In genomic region chr7:29071169-29071891, GRCm38 (mm10) we compare ENCODE assay signal across 9 mouse cellular contexts. TPM values are rescaled to one million over a fixed set of nuclear protein-coding genes. Genes with fewer than 3 reads are reported as not detected.
A peak's percentile ranks its signal among the peaks of the same experiment; 100 is the strongest.
DNase-seq lines count a peak whose midpoint lies in the region; ATAC-seq and TF ChIP-seq lines count a peak whose summit lies in the region.
"Had no signal": no experiment of that assay in that cellular context is flagged by ENCODE, and none has a peak within 500 bp of the region (broad histone marks: within the 10 kb centered on the region; RNA-seq: fewer than 3 reads in every experiment).

No protein-coding gene starts in this region.

- no peak overlapping the region for H3K9ac ChIP-seq in kidney, embryonic 14.5 days (ENCODE audit: low read depth, low read length)
- H3K9ac ChIP-seq in embryonic facial prominence, embryonic 11.5 days (replicated peaks; ENCODE audit: low read length) = 0 out of 2 replicates have a peak overlapping the region, but pooled peaks have one; percentile 22
- peak overlapping the region; percentile 41; the same call in 1 of the 2 replicates for H3K9ac ChIP-seq in hindbrain, postnatal 0 days (replicated peaks; ENCODE audit: low read length)
- peak overlapping the region; percentile 26; the same call in 1 of the 2 replicates for H3K9ac ChIP-seq in midbrain, embryonic 11.5 days (ENCODE audit: low read length)

- H3K4me1 ChIP-seq in kidney, embryonic 14.5 days (ENCODE audit: control insufficient read depth, insufficient read depth, low read length) = 0 out of 2 replicates have a peak, but pooled peaks cover 7% of the 10 kb centered on the region
- H3K4me1 ChIP-seq in embryonic facial prominence, embryonic 11.5 days (ENCODE audit: control insufficient read depth, insufficient read depth, low read length) = no peaks in the 10 kb centered on the region; the same call in 1 of the 2 replicates
- 0 out of 2 replicates have a peak, but pooled peaks cover 5% of the 10 kb centered on the region for H3K4me1 ChIP-seq in hindbrain, postnatal 0 days (ENCODE audit: insufficient read depth, low read length)
- H3K4me1 ChIP-seq in midbrain, embryonic 11.5 days (ENCODE audit: control insufficient read depth, insufficient read depth, low read length) = peaks cover 12% of the 10 kb centered on the region

- TF ChIP-seq CTCF in hindbrain, postnatal 0 days (IDR thresholded peaks at IDR 0.05; ENCODE audit: low read depth) = no peak

- H3K4me3 ChIP-seq in kidney, embryonic 14.5 days (ENCODE audit: low read length) = peak overlapping the region; percentile 32
- peak overlapping the region; percentile 36 for H3K4me3 ChIP-seq in embryonic facial prominence, embryonic 11.5 days (ENCODE audit: low read depth, low read length)
- peak overlapping the region; percentile 38 for H3K4me3 ChIP-seq in hindbrain, postnatal 0 days (ENCODE audit: low read length)
- peak overlapping the region; percentile 35 for H3K4me3 ChIP-seq in midbrain, embryonic 11.5 days (ENCODE audit: low read depth, low read length)

- no peaks in the 10 kb centered on the region for H3K36me3 ChIP-seq in kidney, embryonic 14.5 days (ENCODE audit: control insufficient read depth, insufficient read depth, low read length)
- H3K36me3 ChIP-seq in embryonic facial prominence, embryonic 11.5 days (replicated peaks; ENCODE audit: control insufficient read depth, insufficient read depth, low read depth, low read length) = no peaks in the 10 kb centered on the region
- no peaks in the 10 kb centered on the region for H3K36me3 ChIP-seq in hindbrain, postnatal 0 days (ENCODE audit: insufficient read depth, low read length)
- H3K36me3 ChIP-seq in midbrain, embryonic 11.5 days (ENCODE audit: control insufficient read depth, insufficient read depth, low read length) = no peaks in the 10 kb centered on the region
- H3K36me3 ChIP-seq: G1E had no signal

- no peak for DNase-seq in kidney, postnatal 14 days
- DNase-seq in embryonic facial prominence, embryonic 11.5 days (ENCODE audit: low spot score) = peak; percentile 60
- peak; percentile 89 for DNase-seq in hindbrain, postnatal 0 days (ENCODE audit: low spot score)
- peak; percentile 91 for DNase-seq in midbrain, embryonic 11.5 days (ENCODE audit: low spot score, missing footprints)
- DNase-seq in spleen, postnatal 10 days (ENCODE audit: low spot score in 2 of 2) = no peak
- DNase-seq in adrenal gland, postnatal 4 days (ENCODE audit: low spot score in 2 of 2) = no peak
- DNase-seq in thymus, postnatal 25 days = no peak

- no peaks in the 10 kb centered on the region for H3K9me3 ChIP-seq in kidney, embryonic 14.5 days (ENCODE audit: control insufficient read depth, low read length)
- no peaks in the 10 kb centered on the region for H3K9me3 ChIP-seq in embryonic facial prominence, embryonic 11.5 days (replicated peaks; ENCODE audit: control insufficient read depth, low read length)
- H3K9me3 ChIP-seq in hindbrain, postnatal 0 days (ENCODE audit: low read length) = no peaks in the 10 kb centered on the region
- H3K9me3 ChIP-seq in midbrain, embryonic 11.5 days (ENCODE audit: control insufficient read depth, low read length) = no peaks in the 10 kb centered on the region
- H3K9me3 ChIP-seq: G1E had no signal

- WGBS in kidney, embryonic 14.5 days = 9% methylated on average over 37 of the region's 42 CpGs
- WGBS in embryonic facial prominence, embryonic 11.5 days = 5% methylated on average over 42 of the region's 42 CpGs
- WGBS in hindbrain, postnatal 0 days = 2% methylated on average over 42 of the region's 42 CpGs
- 5% methylated on average over 42 of the region's 42 CpGs for WGBS in midbrain, embryonic 11.5 days

- peaks cover 40% of the 10 kb centered on the region for H3K27me3 ChIP-seq in kidney, embryonic 14.5 days (ENCODE audit: control insufficient read depth, insufficient read depth, low read length)
- H3K27me3 ChIP-seq in embryonic facial prominence, embryonic 11.5 days (ENCODE audit: control insufficient read depth, insufficient read depth, low read length) = no peaks in the 10 kb centered on the region
- H3K27me3 ChIP-seq in hindbrain, postnatal 0 days (ENCODE audit: insufficient read depth, low read length) = no peaks in the 10 kb centered on the region
- no peaks in the 10 kb centered on the region for H3K27me3 ChIP-seq in midbrain, embryonic 11.5 days (ENCODE audit: control insufficient read depth, insufficient read depth, low read length)

- peak overlapping the region; percentile 55 for H3K4me2 ChIP-seq in kidney, embryonic 14.5 days (replicated peaks; ENCODE audit: low read depth, low read length)
- H3K4me2 ChIP-seq in embryonic facial prominence, embryonic 11.5 days (ENCODE audit: low read depth, low read length) = peak overlapping the region; percentile 74
- H3K4me2 ChIP-seq in hindbrain, postnatal 0 days (ENCODE audit: low read depth, low read length) = peak overlapping the region; percentile 63
- H3K4me2 ChIP-seq in midbrain, embryonic 11.5 days = peak overlapping the region; percentile 55

- ATAC-seq in kidney, embryonic 14.5 days (ENCODE audit: low FRiP score, low TSS enrichment) = peak; percentile 59; the same call in 1 of the 2 replicates
- peak; percentile 74 for ATAC-seq in embryonic facial prominence, embryonic 11.5 days (replicated peaks; ENCODE audit: insufficient number of reproducible peaks, low FRiP score, low TSS enrichment, low read depth)
- peak; percentile 91 for ATAC-seq in hindbrain, postnatal 0 days
- peak; percentile 80 for ATAC-seq in midbrain, embryonic 11.5 days (ENCODE audit: low FRiP score)

- H3K27ac ChIP-seq in kidney, embryonic 14.5 days (ENCODE audit: low read depth, low read length) = no peak overlapping the region
- H3K27ac ChIP-seq in embryonic facial prominence, embryonic 11.5 days (replicated peaks; ENCODE audit: low read depth, low read length) = no peak overlapping the region
- H3K27ac ChIP-seq in hindbrain, postnatal 0 days = peak overlapping the region; percentile 76
- H3K27ac ChIP-seq in midbrain, embryonic 11.5 days (ENCODE audit: low read depth, low read length) = no peak overlapping the region

RNA-seq across cellular contexts. Expression of gene Ryr1, which starts 53.6 kb away (rescaled TPM):
- 1.1 TPM in 2 replicates for polyA plus RNA-seq in kidney, embryonic 14.5 days (2014; fragmentation: Nextera tagmentation; extraction: Ambion mirVana)
- polyA plus RNA-seq in embryonic facial prominence, embryonic 11.5 days (2014; fragmentation: Nextera tagmentation; extraction: Ambion mirVana) = 0.93 and 0.98 TPM in 2 replicates
- total RNA-seq in hindbrain, postnatal 0 days (2014; rRNA removed) = 3.8 and 5.0 TPM in 2 replicates
- 11.4 and 12.5 TPM in 2 replicates for polyA plus RNA-seq in hindbrain, postnatal 0 days (2015; fragmentation: Nextera tagmentation; extraction: Ambion mirVana)
- 0.30 and 0.55 TPM in 2 replicates for polyA plus RNA-seq in midbrain, embryonic 11.5 days (2014; fragmentation: Nextera tagmentation; extraction: Ambion mirVana)
- 10 to 100 TPM in 1 of 2 experiments, 1 to 10 TPM in 1; 5.9 to 15.1 TPM for total RNA-seq in adrenal gland, postnatal 4 days (2021)

Comparison
In these comparisons a context has a peak if more than half of its experiments do, and no peak if none do; other contexts are left out.
1. DNase-seq: peak in embryonic facial prominence, embryonic 11.5 days (single experiment), hindbrain, postnatal 0 days (single experiment) and midbrain, embryonic 11.5 days (single experiment); none in kidney, postnatal 14 days (single experiment), spleen, postnatal 10 days (0 of 2), adrenal gland, postnatal 4 days (0 of 2) and thymus, postnatal 25 days (single experiment).
2. Peak in every context shown above with its lines, with median percentiles within 50 percentile points of each other: ATAC-seq, H3K4me2 ChIP-seq and H3K4me3 ChIP-seq.